Mouse (Mus musculus): ENCODE results near the gene Evx2.

The Evx2 gene

DNA sequence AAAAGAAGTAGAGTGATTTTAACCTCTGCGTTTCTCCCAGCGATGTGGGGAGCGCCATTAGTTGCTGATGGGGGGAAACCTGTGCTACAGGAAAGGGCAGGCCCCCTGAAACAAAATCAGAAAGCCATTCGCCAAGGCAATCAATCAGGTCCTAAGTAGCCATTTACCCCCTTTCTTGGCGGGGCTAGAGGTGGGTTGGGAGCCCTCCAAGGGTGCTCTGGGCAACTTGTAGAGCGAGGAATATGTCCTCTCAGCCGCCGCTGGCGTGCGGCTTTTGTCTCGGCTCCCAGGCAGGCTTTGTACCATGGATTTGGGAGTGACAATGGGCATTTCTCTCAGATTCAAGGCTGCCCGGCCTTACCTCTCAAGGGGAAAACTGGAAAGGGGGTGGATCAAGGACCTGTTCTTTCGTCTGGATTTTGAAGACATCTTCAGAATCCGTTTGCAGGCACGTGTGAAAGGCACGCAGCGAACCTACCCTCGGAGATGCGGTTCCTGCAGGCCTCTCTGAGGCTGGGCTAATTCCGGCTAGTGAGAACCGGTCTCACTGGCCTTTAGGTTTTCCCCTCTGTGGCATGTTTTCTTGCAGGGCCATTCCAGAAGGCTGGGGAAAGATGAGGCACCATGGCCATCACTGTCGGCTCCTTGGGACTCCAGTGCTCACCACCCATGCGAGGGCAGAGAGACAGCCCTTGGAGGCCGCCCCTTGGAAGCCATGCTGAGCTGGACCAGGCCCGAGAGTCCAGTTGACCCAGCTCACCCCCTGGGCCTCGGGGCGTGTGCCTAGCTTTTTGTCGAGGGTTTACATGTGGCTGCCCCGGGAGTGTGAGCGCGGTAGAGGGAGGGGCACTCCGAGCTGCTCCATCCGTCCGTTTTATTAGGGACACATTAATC, 37.3 kb upstream of the Evx2 start:
- in situ Hi-C loops (cut with MboI, MseI): loop anchor here in 1 of 2 experiments (10.0 kb wide), 1 partner anchor 618 kb away; no protein-coding TSS in a partner anchor

DNA sequence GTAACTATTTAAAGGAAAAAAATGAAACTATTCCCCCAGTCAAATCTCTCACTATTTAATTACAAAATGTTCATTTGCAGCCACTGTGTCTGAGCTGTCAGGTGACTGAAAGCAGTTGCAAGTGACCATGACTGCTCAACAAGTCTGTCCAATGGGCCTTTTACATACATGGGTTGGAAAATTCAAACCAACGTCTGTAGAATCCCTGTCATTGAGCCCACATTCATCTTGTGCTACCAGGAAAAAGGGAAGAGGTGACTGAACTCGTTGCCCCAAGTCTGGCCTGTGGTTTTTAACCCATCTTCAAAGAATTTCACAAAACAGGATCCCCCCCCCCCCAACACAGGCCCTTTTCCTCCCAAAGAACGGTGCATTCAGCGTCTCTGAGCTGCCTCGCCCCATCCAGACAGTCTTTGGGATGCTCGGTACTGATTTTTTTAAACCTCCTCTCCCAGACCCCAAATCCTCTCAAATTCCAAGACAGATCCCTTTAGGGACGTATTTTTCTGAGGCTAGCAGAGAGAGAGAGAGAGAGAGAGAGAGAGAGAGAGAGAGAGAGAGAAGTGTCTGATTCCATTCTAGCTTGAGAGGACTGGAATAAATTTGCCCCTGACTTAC, 36.6 kb upstream of the Evx2 start:
- in situ Hi-C loops (cut with MboI, MseI): loop anchor here in 1 of 2 experiments (10.0 kb wide), 1 partner anchor 619 kb away; no protein-coding TSS in a partner anchor

DNA sequence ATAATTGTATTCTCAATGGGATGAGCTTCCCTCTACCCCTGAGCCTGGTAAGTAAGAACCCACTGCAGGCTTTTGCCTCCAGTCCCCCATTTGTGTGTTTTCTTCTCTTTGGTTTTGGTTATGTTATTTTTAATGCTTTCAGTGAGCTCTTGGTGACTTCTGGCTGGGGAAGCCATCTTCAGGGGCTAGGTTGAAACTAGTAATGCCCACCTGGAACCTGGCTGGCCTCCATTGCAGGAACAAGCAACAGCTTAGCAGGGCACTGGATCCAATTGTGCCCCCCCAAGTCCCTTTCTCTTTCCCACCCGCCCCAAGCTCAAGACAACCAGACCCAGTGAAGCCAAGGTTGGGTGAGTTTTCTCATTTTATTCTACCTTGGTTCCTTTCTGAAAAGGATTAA, 36.0 kb upstream of the Evx2 start:
- in situ Hi-C loops (cut with MboI, MseI): loop anchor here in 1 of 2 experiments (10.0 kb wide), 1 partner anchor 619 kb away; no protein-coding TSS in a partner anchor

DNA sequence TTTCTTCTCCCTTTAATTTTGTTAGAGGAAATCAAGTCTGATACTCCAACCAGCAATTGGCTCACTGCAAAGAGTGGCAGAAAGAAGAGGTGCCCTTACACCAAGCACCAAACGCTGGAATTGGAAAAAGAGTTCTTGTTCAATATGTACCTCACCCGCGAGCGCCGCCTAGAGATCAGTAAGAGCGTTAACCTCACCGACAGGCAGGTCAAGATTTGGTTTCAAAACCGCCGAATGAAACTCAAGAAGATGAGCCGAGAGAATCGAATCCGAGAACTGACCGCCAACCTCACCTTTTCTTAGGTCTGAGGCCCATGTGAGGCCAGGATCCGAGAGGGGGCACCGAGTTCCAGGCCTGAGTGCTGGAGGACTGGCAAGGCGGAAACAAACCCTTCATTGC, 34.7 kb upstream of the Evx2 start:
- in situ Hi-C loops (cut with MboI, MseI): loop anchor here in 1 of 2 experiments (10.0 kb wide), 1 partner anchor 621 kb away; no protein-coding TSS in a partner anchor

DNA sequence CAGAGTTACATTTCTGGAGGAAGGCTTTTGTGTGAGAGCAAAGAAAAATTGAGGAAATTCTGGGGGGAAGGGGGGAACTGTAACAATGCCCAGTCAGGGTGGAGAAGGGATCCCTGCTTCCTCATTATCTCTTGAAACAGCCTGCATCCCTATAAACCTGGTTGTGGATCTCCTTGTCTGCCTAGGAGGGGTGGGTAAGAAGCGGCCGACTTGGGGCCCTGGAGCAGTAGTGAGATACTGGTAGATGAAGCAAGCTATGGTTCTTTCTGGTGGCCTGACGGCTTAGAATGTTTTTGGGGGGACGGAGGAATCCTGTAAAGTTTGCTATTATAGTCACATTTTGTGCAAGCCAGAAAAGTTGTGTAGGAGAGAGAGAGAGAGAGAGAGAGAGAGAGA, 34.1 kb upstream of the Evx2 start:
- in situ Hi-C loops (cut with MboI, MseI): loop anchor here in 1 of 2 experiments (10.0 kb wide), 1 partner anchor 621 kb away; no protein-coding TSS in a partner anchor

DNA sequence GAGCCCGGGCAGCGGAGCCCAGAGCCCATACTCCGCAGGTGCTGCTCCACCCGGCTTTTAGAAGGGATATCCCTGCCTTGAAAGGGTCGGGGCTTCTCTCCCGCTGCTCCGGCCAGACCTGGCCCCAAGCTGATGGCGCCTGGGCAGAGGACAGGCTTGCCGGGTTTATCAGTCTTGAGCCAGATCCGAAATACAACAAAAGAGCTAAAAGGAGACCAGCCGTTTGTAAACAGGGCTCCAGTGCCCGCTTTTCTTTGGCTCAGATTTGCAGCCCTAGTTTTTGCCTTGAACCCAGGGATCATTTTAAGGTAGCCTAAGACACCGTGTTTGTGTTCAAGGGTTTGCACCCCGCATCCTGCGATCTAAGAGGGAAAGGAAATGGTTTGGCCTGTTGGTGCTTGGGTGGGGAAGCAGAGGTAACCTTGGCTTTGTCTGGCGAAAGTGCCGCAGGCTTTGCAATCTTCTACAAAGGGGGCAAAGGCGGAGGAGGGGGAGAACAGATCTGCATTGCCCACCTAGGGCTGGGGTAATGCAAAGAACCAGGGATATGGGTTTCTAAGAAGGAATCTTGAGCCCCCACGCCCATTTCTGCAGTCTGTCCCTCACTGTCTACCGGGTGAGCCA, 33.6 kb upstream of the Evx2 start:
- in situ Hi-C loops (cut with MboI, MseI): loop anchor here in 1 of 2 experiments (10.0 kb wide), 1 partner anchor 622 kb away; no protein-coding TSS in a partner anchor

DNA sequence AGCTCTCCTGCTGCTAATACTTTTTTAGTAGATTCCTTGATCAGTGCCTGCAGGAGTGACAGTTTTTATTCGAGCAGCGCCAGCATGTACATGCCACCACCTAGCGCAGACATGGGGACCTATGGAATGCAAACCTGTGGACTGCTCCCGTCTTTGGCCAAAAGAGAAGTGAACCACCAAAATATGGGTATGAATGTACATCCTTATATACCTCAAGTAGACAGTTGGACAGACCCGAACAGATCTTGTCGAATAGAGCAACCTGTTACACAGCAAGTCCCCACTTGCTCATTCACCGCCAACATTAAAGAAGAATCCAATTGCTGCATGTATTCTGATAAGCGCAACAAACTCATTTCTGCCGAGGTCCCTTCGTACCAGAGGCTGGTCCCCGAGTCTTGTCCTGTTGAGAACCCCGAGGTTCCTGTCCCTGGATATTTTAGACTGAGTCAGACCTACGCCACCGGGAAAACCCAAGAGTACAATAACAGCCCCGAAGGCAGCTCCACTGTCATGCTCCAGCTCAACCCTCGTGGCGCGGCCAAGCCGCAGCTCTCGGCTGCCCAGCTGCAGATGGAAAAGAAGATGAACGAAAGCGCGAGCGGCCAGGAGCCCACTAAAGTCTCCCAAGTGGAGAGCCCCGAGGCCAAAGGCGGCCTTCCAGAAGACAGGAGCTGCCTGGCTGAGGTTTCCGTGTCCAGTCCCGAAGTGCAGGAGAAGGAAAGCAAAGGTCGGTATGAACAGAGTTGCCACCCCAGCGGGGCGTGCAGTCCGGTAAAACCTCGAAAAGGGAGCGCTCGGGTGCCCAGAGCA, 32.8 kb upstream of the Evx2 start:
- in situ Hi-C loops (cut with MboI, MseI): loop anchor here in 1 of 2 experiments (10.0 kb wide), 1 partner anchor 623 kb away; no protein-coding TSS in a partner anchor

DNA sequence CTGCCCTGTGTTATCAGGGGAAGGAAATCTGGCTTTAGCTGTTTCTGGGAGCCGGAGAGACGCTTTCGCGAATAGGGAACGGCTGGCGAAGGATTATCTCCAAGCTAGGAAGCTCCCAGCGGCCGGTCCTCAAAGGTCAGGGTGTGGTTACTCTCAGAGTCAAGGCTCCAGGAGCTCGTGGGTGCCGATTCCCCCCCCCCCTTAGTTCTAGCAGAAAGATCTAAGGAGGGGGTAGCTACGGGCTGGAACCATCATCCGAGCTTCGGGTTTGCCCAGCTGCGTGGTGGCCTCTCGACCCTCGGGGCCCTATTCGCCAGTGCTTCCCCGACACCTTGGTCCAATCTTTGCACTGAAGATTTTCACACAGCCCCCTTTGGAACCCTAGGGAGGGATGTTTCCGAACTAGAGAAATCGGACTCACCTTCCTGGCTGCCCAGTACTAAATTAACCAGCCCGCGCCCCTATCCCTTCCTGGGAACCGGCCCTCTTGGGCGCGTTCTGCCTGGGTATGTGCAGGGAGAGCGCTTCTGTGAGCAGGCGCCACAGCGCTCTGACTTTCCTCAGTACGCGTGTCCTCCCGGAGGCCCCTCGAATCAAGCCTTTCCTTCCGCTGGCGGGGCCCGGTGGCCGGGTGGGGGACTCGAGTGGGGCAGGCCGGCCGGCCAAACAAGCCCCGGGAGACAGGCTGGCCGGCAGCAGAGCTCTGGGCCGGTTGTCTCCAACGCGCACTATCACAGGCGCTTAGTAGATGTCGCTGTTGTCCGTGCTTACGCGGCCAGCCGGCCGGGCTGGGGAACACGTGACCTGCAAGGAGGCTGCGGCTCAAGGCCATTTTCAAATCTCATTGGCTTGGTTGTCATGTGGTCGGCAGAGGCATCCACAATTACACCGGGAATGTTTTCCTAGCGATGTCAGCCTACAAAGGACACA, 31.9 kb upstream of the Evx2 start, which contains the start of gene Hoxd10:
TSS of gene Hoxd10 (plus strand) at position 903 of the 930 bp plus-strand sequence.
- in situ Hi-C loops (cut with MboI, MseI): loop anchor here in 1 of 2 experiments (10.0 kb wide), 1 partner anchor 624 kb away; no protein-coding TSS in a partner anchor

DNA sequence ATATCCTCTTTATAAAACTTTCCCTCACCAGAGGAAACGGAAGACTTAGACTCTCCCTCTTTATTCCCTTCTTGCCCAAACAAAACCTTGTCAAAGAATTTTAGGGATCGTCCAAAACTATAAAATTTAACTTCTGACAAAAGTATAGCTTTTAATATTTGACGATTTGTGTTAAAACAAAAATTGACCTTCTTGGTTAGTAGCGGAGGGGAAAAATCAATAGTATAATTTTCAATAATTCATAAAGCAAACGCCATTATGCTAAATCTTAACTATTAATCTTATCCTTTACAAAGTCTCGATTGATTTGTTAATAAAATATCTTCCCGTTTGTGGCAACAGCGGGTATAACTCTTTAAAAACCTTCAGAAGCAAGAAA, 31.0 kb upstream of the Evx2 start:
- in situ Hi-C loops (cut with MboI, MseI): loop anchor here in 1 of 2 experiments (10.0 kb wide), 1 partner anchor 624 kb away; no protein-coding TSS in a partner anchor

DNA sequence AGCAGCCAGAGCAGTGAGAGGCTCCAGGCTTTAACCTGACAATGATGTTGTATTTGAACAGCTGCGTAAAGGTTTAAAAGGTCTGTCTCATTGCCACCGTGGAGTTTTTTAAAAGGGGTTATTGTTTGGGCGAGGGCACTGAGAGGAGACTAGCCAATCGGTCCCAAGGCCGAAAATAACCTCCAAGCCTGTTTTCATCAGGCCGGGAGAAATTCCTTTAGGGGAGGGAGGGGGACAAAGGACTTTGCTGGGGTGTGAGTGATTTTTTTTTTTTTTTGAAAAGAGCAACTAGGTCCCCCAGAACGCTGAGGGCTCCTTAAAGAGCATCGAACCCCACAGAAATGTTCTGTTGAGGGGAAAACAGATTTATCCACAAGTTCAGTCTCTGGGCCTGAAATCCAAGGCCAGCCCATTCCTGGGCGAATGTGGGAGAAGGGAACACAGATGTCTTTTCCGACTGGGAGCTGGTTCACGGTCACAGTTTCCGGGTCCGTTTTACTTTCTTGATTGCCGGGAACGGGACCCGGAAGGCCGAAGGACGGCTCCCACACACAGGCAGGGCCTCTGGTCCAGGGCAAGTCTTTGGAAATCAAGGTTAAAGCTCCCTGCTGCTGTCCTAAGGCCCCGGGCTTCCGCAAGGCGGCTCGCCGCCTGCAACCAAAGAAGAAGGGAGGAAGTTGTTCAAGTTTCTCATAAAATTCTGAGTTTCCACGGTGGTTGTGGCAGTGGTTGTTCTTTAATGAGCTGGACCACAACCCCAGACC, 30.4 kb upstream of the Evx2 start:
- in situ Hi-C loops (cut with MboI, MseI): loop anchor here in 1 of 2 experiments (10.0 kb wide), 1 partner anchor 625 kb away; no protein-coding TSS in a partner anchor

DNA sequence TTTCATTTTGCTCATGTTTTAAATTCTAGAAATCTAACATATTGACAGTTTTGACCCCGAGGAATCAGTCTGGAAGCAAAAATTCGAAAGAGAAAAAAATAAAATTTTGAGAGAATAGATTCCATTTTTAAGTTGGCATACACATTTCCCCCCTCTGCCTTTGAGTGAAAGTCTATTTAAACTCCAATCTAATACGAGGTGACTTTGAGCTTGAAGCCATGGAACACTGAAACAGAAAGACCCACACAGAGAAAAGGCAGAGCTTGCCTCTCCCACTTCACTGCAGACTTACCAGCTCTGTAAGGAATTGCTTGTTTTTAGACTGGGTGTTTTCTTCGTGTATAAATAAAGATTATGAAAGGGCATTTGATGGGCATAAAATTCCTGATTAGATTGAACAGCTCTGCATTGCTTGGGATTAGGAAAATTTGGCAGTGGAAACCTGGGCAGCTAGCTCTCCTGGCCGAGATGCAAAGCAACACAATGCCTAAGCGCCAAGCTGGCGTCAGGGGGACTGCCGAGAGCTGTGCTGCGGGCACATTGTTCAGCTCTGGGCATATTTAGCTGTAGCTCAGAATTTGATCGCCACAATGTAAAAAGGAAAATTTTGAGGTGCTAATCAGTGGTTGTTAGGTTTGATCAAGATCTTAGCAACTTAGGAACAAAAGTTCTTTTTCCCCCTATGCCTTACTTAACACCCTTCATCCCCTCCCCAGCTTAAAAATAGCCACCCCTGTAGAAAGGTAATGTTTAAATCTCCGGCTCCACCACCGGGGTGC, 29.6 kb upstream of the Evx2 start:
- in situ Hi-C loops (cut with MboI, MseI): no loop called here

DNA sequence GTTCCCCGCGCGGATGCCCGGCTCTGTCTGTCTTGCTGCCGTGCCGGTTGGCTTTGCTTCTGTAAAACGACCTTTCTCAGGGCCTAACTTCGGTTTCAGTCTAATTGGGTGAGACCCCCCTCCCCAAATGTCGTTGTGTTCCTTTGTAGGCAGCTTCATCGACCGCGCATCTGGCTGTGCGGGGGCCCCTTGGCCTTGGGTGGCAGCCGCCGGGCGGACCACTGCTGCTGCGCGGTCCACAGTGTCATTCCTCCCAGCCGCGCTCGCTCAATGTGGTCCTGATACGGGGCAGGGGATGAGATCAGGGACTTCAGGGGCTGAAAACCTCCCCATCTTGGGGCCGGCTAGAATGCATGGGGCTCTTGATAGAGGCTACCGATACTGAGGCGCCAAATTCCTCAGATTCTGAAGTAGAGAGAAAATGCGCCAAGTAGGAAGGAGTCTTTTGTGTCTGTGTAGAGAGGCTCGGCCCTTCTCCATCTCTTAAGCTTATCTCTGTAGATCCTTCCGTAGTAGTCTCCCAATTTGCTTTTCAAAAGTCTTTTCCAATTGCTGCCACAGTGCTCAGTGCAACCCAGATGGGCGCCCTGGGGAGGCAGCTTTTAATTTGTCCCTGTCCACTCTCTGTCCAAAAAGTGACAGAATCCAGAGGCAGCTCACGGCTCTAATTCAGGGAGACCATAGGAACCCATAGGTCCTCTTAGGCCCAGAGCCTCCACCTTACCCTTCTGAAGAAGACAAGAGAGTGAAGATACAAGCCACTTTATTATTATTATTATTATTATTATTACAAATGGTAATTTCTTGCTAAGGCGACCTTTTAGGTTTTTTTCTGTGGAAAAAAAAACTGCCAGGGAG, 28.6 kb upstream of the Evx2 start:
- in situ Hi-C loops (cut with MboI, MseI): no loop called here

DNA sequence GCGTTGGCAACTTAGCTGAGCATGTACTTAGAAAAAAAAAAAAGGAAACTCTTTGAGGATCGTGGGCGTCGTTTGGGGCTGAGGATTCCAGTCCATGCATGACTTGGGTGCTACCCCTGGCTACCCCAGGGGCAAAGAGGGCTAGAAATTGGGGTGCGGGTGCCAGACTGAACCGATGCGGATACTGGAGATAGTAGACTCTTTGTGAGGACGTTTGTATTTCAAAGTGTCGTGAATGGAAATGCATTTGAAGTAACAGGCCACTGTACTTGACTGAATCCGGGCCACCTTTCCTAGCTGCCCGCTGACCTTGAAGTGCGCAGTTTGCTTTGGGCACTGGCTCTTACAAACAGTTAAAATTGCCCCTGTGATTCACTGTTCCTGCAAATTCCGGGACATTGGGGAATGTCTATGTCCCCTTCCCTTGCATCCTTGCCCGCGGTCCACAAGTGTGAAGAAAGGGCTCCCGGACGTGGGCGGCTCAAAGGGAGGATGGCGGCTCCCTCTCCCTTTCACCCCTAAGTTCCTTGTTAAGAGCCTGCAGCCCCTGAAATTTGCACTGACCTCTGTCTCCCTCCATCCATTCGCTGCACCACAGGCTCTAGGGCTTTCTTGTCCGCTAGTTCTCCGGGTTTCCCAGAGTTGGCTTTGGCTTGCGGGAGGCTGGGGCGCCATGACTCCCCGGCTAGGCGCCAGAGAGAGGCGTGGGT, 27.8 kb upstream of the Evx2 start:
- in situ Hi-C loops (cut with MboI, MseI): no loop called here

DNA sequence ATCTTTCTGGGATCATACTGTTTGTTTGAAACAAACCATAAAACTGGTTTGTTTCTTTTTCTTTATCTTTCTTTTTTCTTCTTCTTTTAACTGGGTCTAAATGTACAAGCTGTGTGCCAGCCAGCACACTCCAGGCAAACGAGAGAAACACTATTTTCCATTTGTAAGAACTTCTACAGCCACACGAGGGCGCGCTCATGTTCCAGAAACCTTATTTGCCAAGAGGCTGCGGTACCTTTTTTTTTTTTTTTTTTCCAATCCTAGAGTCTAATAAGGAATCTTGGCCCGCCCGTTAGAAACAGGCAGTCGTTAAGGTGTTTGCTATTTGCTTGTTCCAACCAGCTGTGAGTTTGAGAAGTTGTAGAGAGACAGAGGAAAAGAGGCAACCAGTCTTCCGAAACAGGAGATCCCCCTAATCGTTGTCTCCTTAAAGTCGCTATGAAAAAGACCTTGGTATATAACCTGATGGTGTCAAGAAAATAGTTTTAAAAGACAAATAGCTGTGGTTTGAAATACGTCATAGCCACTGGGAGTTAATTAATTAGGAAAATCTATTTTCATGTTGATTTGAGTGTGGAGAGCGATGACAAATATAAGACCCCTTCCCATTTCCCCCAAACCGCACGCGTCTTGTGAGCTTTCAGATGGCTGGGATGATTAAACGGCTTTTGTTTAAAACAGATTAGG, 27.1 kb upstream of the Evx2 start:
- in situ Hi-C loops (cut with MboI, MseI): no loop called here

DNA sequence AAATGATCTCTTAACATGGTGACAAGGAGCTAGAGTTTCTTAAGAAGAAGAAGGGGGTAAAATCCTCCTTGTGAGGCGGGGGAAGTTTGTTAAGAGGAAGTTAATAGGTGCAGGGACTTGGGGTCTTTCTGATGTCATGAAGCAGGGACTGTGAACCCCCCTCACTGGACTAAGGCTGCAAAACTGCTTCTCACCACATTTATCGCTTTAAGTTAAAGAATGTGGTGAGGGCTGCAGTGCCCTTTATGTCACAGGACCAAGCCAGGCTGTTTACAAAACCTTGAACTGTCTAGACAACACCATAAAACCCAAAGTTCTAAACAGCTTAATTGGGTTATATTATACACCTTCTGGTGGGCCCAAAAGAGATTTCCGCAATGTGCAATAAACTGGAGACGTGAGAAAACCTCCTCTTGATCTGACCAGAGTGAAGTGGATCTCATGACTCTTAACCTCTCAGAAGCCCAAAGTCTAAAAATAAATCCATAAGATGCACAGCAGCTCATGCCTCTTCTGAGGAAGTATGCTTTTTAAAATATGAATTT, 25.8 kb upstream of the Evx2 start:
- in situ Hi-C loops (cut with MboI, MseI): no loop called here

DNA sequence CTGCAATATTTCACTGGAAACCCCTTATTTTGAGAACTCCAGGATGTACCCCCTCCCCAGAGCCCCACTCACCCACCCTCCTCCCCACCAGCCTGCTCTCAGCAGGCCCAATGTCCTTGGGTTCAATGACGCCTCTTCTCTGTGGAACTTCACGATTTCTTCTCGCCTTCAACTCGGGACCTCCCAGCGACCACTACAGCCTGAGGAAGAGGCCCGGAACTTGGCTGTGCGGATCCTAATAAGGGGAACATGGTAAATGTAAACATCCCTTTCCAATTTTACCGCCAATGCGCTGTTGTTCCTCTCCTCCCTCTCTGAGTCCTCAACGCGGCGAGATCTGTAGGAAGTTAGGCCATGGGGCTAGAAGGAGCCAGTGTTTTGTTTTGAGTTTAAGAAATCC, 24.7 kb upstream of the Evx2 start:
- in situ Hi-C loops (cut with MboI, MseI): no loop called here
